Mouse (Mus musculus): ENCODE results near the gene Dyrk3. TPM values are rescaled to one million over a fixed set of nuclear protein-coding genes. Genes with fewer than 3 reads are reported as not detected.
A peak's percentile ranks its signal among the peaks of the same experiment; 100 is the strongest.

Gene Dyrk3
- polyA plus RNA-seq, 1 experiment: 0.78 TPM

GRCm38 (mm10) chr1:131142472-131142871, 4.3 kb upstream of the Dyrk3 start:
- Histone ChIP-seq H3K27ac (ENCODE audit: control insufficient read depth, insufficient read depth, low read length) (no peak overlapping the region), H3K4me1 (replicated peaks; ENCODE audit: control insufficient read depth, insufficient read depth, low read length) (0 out of 2 replicates have a peak, but pooled peaks cover 2% of the 10 kb centered on the region), H3K27me3 (ENCODE audit: control insufficient read depth, insufficient read depth, low read length) (no peaks in the 10 kb centered on the region), H3K4me3 (ENCODE audit: control insufficient read depth, insufficient read depth, low read length) (no peak overlapping the region), H3K36me3 (ENCODE audit: control insufficient read depth, insufficient read depth, low read length) (no peaks in the 10 kb centered on the region)
- DNase-seq: no peak
- 94% methylated on average over 1 of the region's 1 CpGs for WGBS
- TF ChIP-seq POLR2A (IDR thresholded peaks at IDR 0.05; ENCODE audit: control insufficient read depth, extremely low read depth, insufficient read depth, low read length, poor library complexity) (no peak), CTCF (IDR thresholded peaks at IDR 0.05; ENCODE audit: borderline replicate concordance, control insufficient read depth, extremely low read depth, insufficient read depth, low read length, poor library complexity) (no peak)

GRCm38 (mm10) chr1:131141449-131141848, 3.3 kb upstream of the Dyrk3 start:
- peaks cover 3% of the 10 kb centered on the region; the same call in 1 of the 2 replicates for H3K4me1 ChIP-seq (replicated peaks; ENCODE audit: control insufficient read depth, insufficient read depth, low read length)

GRCm38 (mm10) chr1:131139102-131140095, 1.3 kb upstream of the Dyrk3 start:
- WGBS: 78% methylated on average over 11 of the region's 11 CpGs
- no peak for TF ChIP-seq CTCF (IDR thresholded peaks at IDR 0.05; ENCODE audit: borderline replicate concordance, control insufficient read depth, extremely low read depth, insufficient read depth, low read length, poor library complexity)
- no peak for TF ChIP-seq POLR2A (IDR thresholded peaks at IDR 0.05; ENCODE audit: control insufficient read depth, extremely low read depth, insufficient read depth, low read length, poor library complexity)
- DNase-seq: no peak
- no peaks in the 10 kb centered on the region for H3K27me3 ChIP-seq (ENCODE audit: control insufficient read depth, insufficient read depth, low read length)
- peaks cover 14% of the 10 kb centered on the region for H3K4me1 ChIP-seq (replicated peaks; ENCODE audit: control insufficient read depth, insufficient read depth, low read length)
- no peaks in the 10 kb centered on the region for H3K36me3 ChIP-seq (ENCODE audit: control insufficient read depth, insufficient read depth, low read length)
- no peak overlapping the region for H3K27ac ChIP-seq (ENCODE audit: control insufficient read depth, insufficient read depth, low read length)
- H3K4me3 ChIP-seq (ENCODE audit: control insufficient read depth, insufficient read depth, low read length): no peak overlapping the region

More at GRCm38 (mm10) chr1:131141449-131141848, 3.3 kb upstream of the Dyrk3 start:
- DNase-seq: no peak
- no peak for TF ChIP-seq POLR2A (IDR thresholded peaks at IDR 0.05; ENCODE audit: control insufficient read depth, extremely low read depth, insufficient read depth, low read length, poor library complexity)
- TF ChIP-seq CTCF (IDR thresholded peaks at IDR 0.05; ENCODE audit: borderline replicate concordance, control insufficient read depth, extremely low read depth, insufficient read depth, low read length, poor library complexity): no peak
- H3K27ac ChIP-seq (ENCODE audit: control insufficient read depth, insufficient read depth, low read length): no peak overlapping the region
- no peaks in the 10 kb centered on the region for H3K36me3 ChIP-seq (ENCODE audit: control insufficient read depth, insufficient read depth, low read length)
- no peak overlapping the region for H3K4me3 ChIP-seq (ENCODE audit: control insufficient read depth, insufficient read depth, low read length)
- H3K27me3 ChIP-seq (ENCODE audit: control insufficient read depth, insufficient read depth, low read length): no peaks in the 10 kb centered on the region
- WGBS: 25% methylated on average over 2 of the region's 2 CpGs

- TF ChIP-seq POLR2A (IDR thresholded peaks at IDR 0.05; ENCODE audit: control insufficient read depth, extremely low read depth, insufficient read depth, low read length, poor library complexity): no peak
- TF ChIP-seq CTCF (IDR thresholded peaks at IDR 0.05; ENCODE audit: borderline replicate concordance, control insufficient read depth, extremely low read depth, insufficient read depth, low read length, poor library complexity): no peak
- DNase-seq: no peak
- 1% methylated on average over 31 of the region's 36 CpGs for WGBS
- Histone ChIP-seq H3K27me3 (ENCODE audit: control insufficient read depth, insufficient read depth, low read length) (no peaks in the 10 kb centered on the region), H3K36me3 (ENCODE audit: control insufficient read depth, insufficient read depth, low read length) (no peaks in the 10 kb centered on the region), H3K4me3 (ENCODE audit: control insufficient read depth, insufficient read depth, low read length) (peak overlapping the region; percentile 75), H3K4me1 (replicated peaks; ENCODE audit: control insufficient read depth, insufficient read depth, low read length) (peaks cover 14% of the 10 kb centered on the region), H3K27ac (ENCODE audit: control insufficient read depth, insufficient read depth, low read length) (no peak overlapping the region)
Observed at GRCm38 (mm10) chr1:131137717-131138118, 422 bp downstream of the Dyrk3 start.

GRCm38 (mm10) chr1:131137111-131137510, 1.0 kb downstream of the Dyrk3 start:
- H3K36me3 ChIP-seq (ENCODE audit: control insufficient read depth, insufficient read depth, low read length): no peaks in the 10 kb centered on the region
- no peak overlapping the region for H3K27ac ChIP-seq (ENCODE audit: control insufficient read depth, insufficient read depth, low read length)
- H3K27me3 ChIP-seq (ENCODE audit: control insufficient read depth, insufficient read depth, low read length): no peaks in the 10 kb centered on the region
- 39% methylated on average over 5 of the region's 5 CpGs for WGBS
- no peak overlapping the region for H3K4me3 ChIP-seq (ENCODE audit: control insufficient read depth, insufficient read depth, low read length)
- TF ChIP-seq POLR2A (IDR thresholded peaks at IDR 0.05; ENCODE audit: control insufficient read depth, extremely low read depth, insufficient read depth, low read length, poor library complexity): no peak
- TF ChIP-seq CTCF (IDR thresholded peaks at IDR 0.05; ENCODE audit: borderline replicate concordance, control insufficient read depth, extremely low read depth, insufficient read depth, low read length, poor library complexity): no peak
- DNase-seq: no peak
- peaks cover 14% of the 10 kb centered on the region for H3K4me1 ChIP-seq (replicated peaks; ENCODE audit: control insufficient read depth, insufficient read depth, low read length)

- no peak overlapping the region for H3K27ac ChIP-seq (ENCODE audit: control insufficient read depth, insufficient read depth, low read length)
- no peaks in the 10 kb centered on the region for H3K36me3 ChIP-seq (ENCODE audit: control insufficient read depth, insufficient read depth, low read length)
- no peaks in the 10 kb centered on the region for H3K27me3 ChIP-seq (ENCODE audit: control insufficient read depth, insufficient read depth, low read length)
- DNase-seq: no peak
- TF ChIP-seq CTCF (IDR thresholded peaks at IDR 0.05; ENCODE audit: borderline replicate concordance, control insufficient read depth, extremely low read depth, insufficient read depth, low read length, poor library complexity) (no peak), POLR2A (IDR thresholded peaks at IDR 0.05; ENCODE audit: control insufficient read depth, extremely low read depth, insufficient read depth, low read length, poor library complexity) (no peak)
- H3K4me3 ChIP-seq (ENCODE audit: control insufficient read depth, insufficient read depth, low read length): no peak overlapping the region
- H3K4me1 ChIP-seq (replicated peaks; ENCODE audit: control insufficient read depth, insufficient read depth, low read length): peaks cover 14% of the 10 kb centered on the region
- WGBS: 24% methylated on average over 10 of the region's 10 CpGs
Observed at GRCm38 (mm10) chr1:131135960-131136629, 2.0 kb downstream of the Dyrk3 start.
